Mouse (Mus musculus): ENCODE measurements around the gene Il12rb1. TPM values are rescaled to one million over a fixed set of nuclear protein-coding genes. Genes with fewer than 3 reads are reported as not detected.

Il12rb1 gene
- polyA plus RNA-seq, 2 experiments: 0.13 TPM; not detected in 1

DNA sequence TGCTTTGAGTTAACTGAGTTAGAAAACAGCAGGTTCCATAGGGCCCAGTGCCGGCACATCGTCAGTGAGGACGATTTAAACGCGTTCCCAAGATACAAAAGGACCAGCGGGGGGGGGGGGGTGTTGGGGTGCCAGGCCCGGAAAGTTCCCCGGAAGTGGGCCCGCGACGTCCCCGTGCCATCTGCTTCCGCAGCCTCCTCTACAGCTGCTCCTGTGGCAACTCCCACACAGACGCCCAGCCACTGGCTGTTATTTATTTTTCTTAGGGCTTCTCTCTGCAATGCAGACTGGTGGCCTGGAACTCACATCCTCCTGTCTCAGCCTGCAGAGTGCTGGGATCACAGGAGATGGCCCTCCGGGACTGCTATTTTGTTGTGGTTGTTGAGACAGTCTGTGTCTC, 7.1 kb upstream of the Il12rb1 start:
- H3K4me2 ChIP-seq (replicated peaks; ENCODE audit: low read depth, low read length, severe bottlenecking): no peak overlapping the region
- no peak for TF ChIP-seq POLR2A (IDR thresholded peaks at IDR 0.05; ENCODE audit: borderline replicate concordance, extremely low read depth, insufficient read depth, insufficient read length)
- no peak for ATAC-seq (ENCODE audit: low FRiP score, low read depth)
- no peak overlapping the region for H3K27ac ChIP-seq (replicated peaks; ENCODE audit: low read depth, low read length)
- no peaks in the 10 kb centered on the region for H3K36me3 ChIP-seq (ENCODE audit: control insufficient read depth, insufficient read depth, low read length)
- no peaks in the 10 kb centered on the region for H3K9me3 ChIP-seq (ENCODE audit: control insufficient read depth, low read length)
- no peak overlapping the region for H3K4me3 ChIP-seq (replicated peaks; ENCODE audit: low read length)
- peaks cover 12% of the 10 kb centered on the region for H3K4me1 ChIP-seq (ENCODE audit: control insufficient read depth, insufficient read depth, low read length)
- peaks cover 39% of the 10 kb centered on the region for H3K27me3 ChIP-seq (ENCODE audit: control insufficient read depth, insufficient read depth, low read length)
- DNase-seq (ENCODE audit: low spot score): no peak
- H3K9ac ChIP-seq (ENCODE audit: low read depth, low read length, severe bottlenecking): no peak overlapping the region
- WGBS: 52% methylated on average over 13 of the region's 15 CpGs

DNA sequence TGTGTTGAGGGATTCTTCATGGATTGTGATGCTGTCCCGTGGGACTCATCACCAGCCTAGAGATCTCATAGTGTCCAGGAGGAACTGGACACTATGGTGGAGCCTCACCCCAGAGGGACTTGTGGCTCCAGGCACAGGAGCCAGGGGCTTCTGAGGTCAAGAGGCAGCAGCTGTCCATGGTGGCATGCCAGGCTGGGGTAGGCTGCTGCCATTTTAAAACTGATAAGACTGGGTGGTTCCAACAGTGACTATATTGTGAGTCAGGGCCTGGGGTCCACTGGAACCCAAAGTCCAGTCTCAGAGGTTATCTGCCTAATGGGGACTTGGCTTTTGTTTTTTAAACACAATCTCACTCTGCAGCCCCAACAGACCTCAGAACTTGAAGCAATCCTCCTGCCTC, 6.4 kb upstream of the Il12rb1 start:
- Histone ChIP-seq H3K27me3 (ENCODE audit: control insufficient read depth, insufficient read depth, low read length) (peaks cover 39% of the 10 kb centered on the region), H3K4me2 (replicated peaks; ENCODE audit: low read depth, low read length, severe bottlenecking) (no peak overlapping the region), H3K27ac (replicated peaks; ENCODE audit: low read depth, low read length) (no peak overlapping the region), H3K36me3 (ENCODE audit: control insufficient read depth, insufficient read depth, low read length) (no peaks in the 10 kb centered on the region), H3K9me3 (ENCODE audit: control insufficient read depth, low read length) (no peaks in the 10 kb centered on the region), H3K4me3 (replicated peaks; ENCODE audit: low read length) (no peak overlapping the region), H3K9ac (ENCODE audit: low read depth, low read length, severe bottlenecking) (no peak overlapping the region), H3K4me1 (ENCODE audit: control insufficient read depth, insufficient read depth, low read length) (peaks cover 12% of the 10 kb centered on the region)
- 78% methylated on average over 1 of the region's 1 CpGs for WGBS
- DNase-seq (ENCODE audit: low spot score): no peak
- TF ChIP-seq POLR2A (IDR thresholded peaks at IDR 0.05; ENCODE audit: borderline replicate concordance, extremely low read depth, insufficient read depth, insufficient read length): no peak
- no peak for ATAC-seq (ENCODE audit: low FRiP score, low read depth)

DNA sequence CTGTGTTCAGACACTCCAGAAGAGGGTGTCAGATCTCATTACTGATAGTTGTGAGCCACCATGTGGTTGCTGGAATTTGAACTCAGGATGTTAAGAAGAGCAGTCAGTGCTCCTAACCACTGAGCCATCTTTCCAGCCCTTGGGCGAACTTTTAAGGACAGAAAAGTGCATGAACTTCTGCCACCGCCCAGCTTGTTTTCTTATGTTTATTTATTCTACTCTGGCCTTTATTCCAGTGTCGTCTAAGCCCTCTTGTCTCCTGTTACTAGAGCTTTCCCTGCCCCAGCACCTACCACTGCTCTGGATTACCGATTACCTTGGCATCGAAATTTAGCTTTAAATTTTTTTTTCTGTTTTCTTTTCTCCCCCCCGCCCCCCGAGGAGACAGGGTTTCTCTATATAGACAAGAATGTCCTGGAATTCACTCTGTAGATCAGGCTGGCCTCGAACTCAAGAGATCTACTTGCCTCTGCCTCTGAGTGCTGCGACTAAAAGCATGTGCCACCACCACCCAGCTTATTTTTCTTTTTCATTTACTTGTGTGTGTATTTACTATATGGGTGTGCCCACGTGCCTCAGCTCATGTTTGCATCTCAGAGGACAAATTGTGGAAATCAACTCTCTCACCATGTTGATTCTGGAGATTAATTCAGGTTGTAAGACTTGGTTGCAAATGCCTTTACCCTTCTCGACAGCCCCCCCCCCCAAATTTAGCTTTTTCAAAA, 5.3 kb upstream of the Il12rb1 start:
- 70% methylated on average over 11 of the region's 11 CpGs for WGBS
- H3K4me2 ChIP-seq (replicated peaks; ENCODE audit: low read depth, low read length, severe bottlenecking): no peak overlapping the region
- H3K27ac ChIP-seq (replicated peaks; ENCODE audit: low read depth, low read length): no peak overlapping the region
- ATAC-seq (ENCODE audit: low FRiP score, low read depth): no peak
- no peaks in the 10 kb centered on the region for H3K36me3 ChIP-seq (ENCODE audit: control insufficient read depth, insufficient read depth, low read length)
- no peak for DNase-seq (ENCODE audit: low spot score)
- no peaks in the 10 kb centered on the region for H3K9me3 ChIP-seq (ENCODE audit: control insufficient read depth, low read length)
- H3K9ac ChIP-seq (ENCODE audit: low read depth, low read length, severe bottlenecking): no peak overlapping the region
- H3K4me3 ChIP-seq (replicated peaks; ENCODE audit: low read length): no peak overlapping the region
- TF ChIP-seq POLR2A (IDR thresholded peaks at IDR 0.05; ENCODE audit: borderline replicate concordance, extremely low read depth, insufficient read depth, insufficient read length): no peak
- H3K4me1 ChIP-seq (ENCODE audit: control insufficient read depth, insufficient read depth, low read length): peaks cover 11% of the 10 kb centered on the region
- peaks cover 38% of the 10 kb centered on the region for H3K27me3 ChIP-seq (ENCODE audit: control insufficient read depth, insufficient read depth, low read length)

DNA sequence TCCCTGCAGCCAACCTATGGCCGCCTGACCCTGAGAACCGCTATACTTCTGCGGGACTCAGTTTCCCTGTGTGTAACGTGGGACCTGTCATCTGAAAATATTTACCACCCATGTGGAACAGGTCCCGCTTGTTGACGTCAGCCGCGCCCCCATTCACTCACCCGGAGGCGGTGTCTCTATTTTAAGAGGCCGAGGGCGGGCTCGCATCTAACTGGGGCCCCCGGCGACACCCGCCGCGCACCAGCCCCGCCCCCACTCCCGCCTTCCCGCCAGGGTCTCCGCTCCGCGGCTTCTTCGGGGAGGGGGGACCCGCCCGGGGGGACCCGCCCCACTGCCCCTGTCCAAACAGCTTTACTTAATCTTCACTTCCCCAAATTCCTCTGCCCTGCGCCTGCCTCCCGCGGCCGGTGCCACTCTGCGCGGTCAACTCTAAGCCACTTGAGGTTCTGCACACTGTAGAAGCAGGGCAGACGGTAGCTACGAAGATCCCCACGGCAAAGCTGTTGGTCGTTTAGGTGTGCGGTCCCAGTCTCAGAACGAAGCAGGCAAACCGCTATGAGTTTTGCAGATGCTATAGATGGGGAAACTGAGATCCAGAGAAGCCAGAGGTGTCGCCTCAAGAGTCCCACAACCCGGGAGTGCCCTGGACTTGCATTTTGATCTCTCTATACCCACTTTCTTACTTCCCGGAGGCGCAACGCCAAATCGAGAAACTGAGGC, 4.3 kb upstream of the Il12rb1 start:
- Histone ChIP-seq H3K4me1 (ENCODE audit: control insufficient read depth, insufficient read depth, low read length) (peaks cover 9% of the 10 kb centered on the region; the same call in 1 of the 2 replicates), H3K9ac (ENCODE audit: low read depth, low read length, severe bottlenecking) (0 out of 2 replicates have a peak overlapping the region, but pooled peaks have one; percentile 52), H3K27me3 (ENCODE audit: control insufficient read depth, insufficient read depth, low read length) (peaks cover 28% of the 10 kb centered on the region), H3K4me3 (replicated peaks; ENCODE audit: low read length) (peak overlapping the region; percentile 52), H3K27ac (replicated peaks; ENCODE audit: low read depth, low read length) (no peak overlapping the region), H3K4me2 (replicated peaks; ENCODE audit: low read depth, low read length, severe bottlenecking) (peak overlapping the region; percentile 86), H3K9me3 (ENCODE audit: control insufficient read depth, low read length) (no peaks in the 10 kb centered on the region), H3K36me3 (ENCODE audit: control insufficient read depth, insufficient read depth, low read length) (no peaks in the 10 kb centered on the region)
- 2% methylated on average over 34 of the region's 47 CpGs for WGBS
- no peak for TF ChIP-seq POLR2A (IDR thresholded peaks at IDR 0.05; ENCODE audit: borderline replicate concordance, extremely low read depth, insufficient read depth, insufficient read length)
- no peak for DNase-seq (ENCODE audit: low spot score)
- no peak for ATAC-seq (ENCODE audit: low FRiP score, low read depth)

DNA sequence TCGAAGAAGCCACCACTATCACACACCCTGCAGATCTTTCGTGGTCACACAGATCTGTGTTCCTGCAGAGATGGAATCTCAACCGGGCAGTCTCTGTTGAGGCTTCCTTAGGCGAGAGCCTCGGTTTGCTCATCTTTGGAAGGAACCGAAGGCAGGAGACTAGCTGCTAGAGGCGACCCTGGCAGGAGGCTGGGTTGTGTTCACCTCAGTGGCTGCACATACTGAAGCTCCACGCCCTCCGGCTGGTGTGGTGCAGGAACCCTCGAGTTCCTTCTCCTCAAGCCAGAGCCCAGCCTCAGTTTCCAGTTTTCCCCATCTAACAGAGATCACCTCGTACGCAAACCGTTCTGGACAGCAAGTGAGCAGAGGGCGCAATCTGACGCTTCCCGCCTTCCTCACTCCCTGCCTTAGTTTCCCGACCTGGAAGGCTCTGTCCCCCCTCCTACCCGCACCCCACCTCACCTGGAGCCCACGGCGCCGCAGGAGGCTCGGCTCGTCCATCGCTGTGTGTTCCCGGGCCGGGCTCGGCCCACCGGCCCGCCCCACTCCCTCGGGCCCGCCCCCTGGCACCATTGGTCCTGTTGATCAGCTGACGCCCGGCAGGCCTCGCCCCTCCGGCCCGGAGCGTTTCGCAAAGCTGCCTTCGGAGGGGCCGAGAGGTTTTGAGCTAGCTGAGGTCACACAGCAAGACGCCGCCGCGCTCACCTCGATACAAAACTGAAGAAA, 3.6 kb upstream of the Il12rb1 start, which contains the start of gene Mast3:
Gene Mast3 (minus strand): TSS at position 574 of the 726 bp plus-strand sequence.
- 2% methylated on average over 43 of the region's 45 CpGs for whole genome bisulfite sequencing
- Histone ChIP-seq H3K27me3 (ENCODE audit: control insufficient read depth, insufficient read depth, low read length) (peaks cover 21% of the 10 kb centered on the region), H3K9me3 (ENCODE audit: control insufficient read depth, low read length) (no peaks in the 10 kb centered on the region), H3K27ac (replicated peaks; ENCODE audit: low read depth, low read length) (no peak within 1 kb of the TSS), H3K4me3 (replicated peaks; ENCODE audit: low read length) (peak within 1 kb of the TSS; percentile 52), H3K4me2 (replicated peaks; ENCODE audit: low read depth, low read length, severe bottlenecking) (peak within 1 kb of the TSS; percentile 86), H3K36me3 (ENCODE audit: control insufficient read depth, insufficient read depth, low read length) (no peaks in the 10 kb centered on the region), H3K9ac (ENCODE audit: low read depth, low read length, severe bottlenecking) (peak within 1 kb of the TSS; percentile 52), H3K4me1 (ENCODE audit: control insufficient read depth, insufficient read depth, low read length) (peaks cover 9% of the 10 kb centered on the region; the same call in 1 of the 2 replicates)
- no peak for TF ChIP-seq POLR2A (IDR thresholded peaks at IDR 0.05; ENCODE audit: borderline replicate concordance, extremely low read depth, insufficient read depth, insufficient read length)
- ATAC-seq (ENCODE audit: low FRiP score, low read depth): peak; percentile 89
- peak; percentile 77 for DNase-seq (ENCODE audit: low spot score)

Data from limb, embryonic 14.5 days (tissue).